Mouse (Mus musculus) adrenal gland, postnatal 10 days (tissue): ENCODE data around the gene Trappc2l. TPM values are rescaled to one million over a fixed set of nuclear protein-coding genes. Genes with fewer than 3 reads are reported as not detected.
A peak's percentile ranks its signal among the peaks of the same experiment; 100 is the strongest.
"Not testable (repeated sequence)": the region's sequence is repeated elsewhere in the genome, so short reads cannot be mapped to it uniquely, and the experiment has no call there.

Experiments used
- DNase-seq: peaks from one replicate; pipeline ENCODE4 v3.0.0; 2021; ENCODE audit warnings: mixed read lengths
- long read RNA-seq, 2 experiments: library from polyadenylated mRNA; stranded (forward); transcript quantifications; one replicate each; pipeline ENCODE4 v2.0.0; 2021
- total RNA-seq, 2 experiments: library from RNA; stranded (reverse); gene quantifications; 2 replicates each; pipeline ENCODE4 v1.2.3; 2021

The Trappc2l gene
- 10 to 100 TPM; 48.9 to 56.5 TPM for total RNA-seq
- long read RNA-seq, experiment 1, transcript Trappc2l-201 (5 exons, 1,659 nt): major isoform, 63 of 76 reads
- long read RNA-seq, experiment 1, partial matches to known transcripts: 11 of 76 reads
- long read RNA-seq, experiment 1, other reads (novel, unspliced or antisense): 2 of 76 reads
- long read RNA-seq, experiment 2, transcript Trappc2l-201 (5 exons, 1,659 nt): major isoform, 59 of 66 reads
- long read RNA-seq, experiment 2, partial matches to known transcripts: 4 of 66 reads
- long read RNA-seq, experiment 2, other reads (novel, unspliced or antisense): 3 of 66 reads

- DNase-seq: peak; percentile 96
Measured at GRCm38 (mm10) chr8:122611295-122612133, at the start of gene Trappc2l, which contains the start of gene Galns. Trappc2l (plus strand) TSS chr8:122611640. Galns (minus strand) TSS chr8:122611463.

DNA sequence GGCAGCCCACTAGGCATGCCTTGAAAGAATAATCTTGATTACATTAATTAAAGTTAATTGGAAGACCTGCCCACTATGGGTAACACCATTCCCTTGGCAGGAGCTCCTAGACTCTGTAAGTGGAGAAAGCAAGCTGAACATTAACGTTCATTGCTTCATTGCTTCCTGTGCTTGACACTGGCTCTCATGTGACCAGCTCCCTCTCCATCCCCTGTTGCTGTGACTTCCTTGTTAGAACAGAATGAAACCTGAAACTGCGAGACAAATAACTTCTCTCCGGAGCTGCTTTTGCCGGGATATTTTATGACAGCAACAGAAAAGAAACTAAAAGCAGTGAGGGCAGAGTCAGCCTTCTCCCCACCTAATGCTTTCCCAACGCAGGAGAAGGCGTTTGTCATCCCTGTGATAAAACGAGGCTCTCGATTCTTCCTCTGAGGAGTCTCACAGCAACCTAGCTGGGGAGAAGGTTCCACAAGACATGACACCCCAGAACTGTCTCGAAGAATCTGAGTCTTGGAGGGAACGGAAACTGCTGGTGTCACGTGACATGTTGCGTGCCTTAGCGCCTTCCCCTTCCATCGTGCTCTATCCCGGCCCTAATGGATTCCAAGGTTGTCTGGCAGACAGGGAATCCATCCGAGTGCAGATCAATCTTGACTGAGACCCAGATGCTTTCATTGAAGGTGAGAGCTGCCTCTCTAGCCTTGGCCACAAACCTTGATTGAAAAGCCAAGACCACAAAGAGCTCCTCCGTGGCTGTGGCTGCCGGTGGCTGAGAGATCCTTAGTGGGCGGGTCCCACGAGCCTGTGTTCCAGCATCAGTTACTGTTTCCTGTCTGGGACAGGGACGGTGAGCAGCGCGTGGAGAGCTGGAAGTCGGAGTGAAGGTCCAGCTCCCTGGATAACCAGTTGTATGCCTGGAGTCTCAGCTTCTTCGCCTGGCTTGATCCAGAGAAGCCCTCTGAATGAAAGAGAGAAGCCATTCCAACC is 46.8 kb upstream of the Trappc2l start:
- DNase-seq: no peak

DNA sequence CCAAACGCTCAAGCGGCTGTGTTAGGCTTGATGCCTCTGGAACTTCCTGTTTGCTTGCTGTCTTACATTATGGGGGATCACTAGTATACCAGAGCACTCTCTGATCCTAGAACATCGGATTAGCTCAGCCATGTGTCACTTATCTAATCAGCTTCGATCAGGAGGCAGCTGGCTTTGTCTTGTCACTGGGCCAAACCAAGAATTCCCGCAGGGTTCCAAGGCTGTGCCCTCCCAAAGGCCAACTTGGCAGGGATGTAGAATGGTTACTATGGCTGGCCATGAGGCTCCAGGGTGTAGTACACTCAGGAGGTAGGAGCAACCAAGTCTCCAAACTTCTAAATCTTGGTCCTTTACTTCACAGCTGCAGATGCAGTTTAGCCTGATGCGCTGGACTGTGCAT is 44.7 kb upstream of the Trappc2l start:
- DNase-seq: peak; percentile 62

DNA sequence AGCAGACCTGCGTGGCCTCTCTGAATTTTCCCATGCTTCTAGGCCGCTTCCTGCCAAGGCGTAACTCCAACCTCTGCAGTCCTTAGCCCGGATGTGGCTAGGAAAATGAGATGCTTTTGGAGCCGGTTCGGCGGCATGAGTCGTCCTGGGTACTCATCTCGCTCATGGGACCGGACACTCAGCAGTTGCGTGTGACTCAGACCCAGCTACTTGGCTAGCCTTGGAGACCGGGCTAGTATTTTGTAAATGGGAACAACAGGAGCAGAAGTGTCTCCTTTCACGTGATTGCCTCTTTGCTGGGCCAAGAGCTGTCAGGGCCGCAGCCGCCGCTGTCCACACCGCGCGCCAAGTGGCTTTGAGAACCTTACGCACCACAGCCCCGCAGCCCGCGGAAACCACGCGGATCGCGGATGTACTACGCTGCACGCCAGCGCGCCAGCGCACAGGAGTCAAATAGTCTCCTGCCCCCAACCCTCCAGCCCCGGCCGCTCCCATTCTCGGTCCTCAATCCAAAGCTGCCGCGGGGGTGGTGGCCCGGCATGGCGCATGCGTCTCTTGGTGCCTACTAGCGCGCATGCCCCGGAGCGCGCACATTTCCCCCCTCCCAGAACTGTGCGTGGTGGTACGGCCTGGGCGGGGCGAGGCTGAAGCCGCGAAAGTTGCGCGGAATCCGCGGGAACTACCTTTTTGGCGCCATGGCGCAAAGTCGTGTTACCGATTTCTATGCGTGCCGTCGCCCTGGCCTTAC is 43.9 kb upstream of the Trappc2l start, which contains the start of gene Cdt1:
Gene Cdt1 (plus strand): TSS at position 655 of the 748 bp plus-strand sequence.
- DNase-seq: peak; percentile 97

DNA sequence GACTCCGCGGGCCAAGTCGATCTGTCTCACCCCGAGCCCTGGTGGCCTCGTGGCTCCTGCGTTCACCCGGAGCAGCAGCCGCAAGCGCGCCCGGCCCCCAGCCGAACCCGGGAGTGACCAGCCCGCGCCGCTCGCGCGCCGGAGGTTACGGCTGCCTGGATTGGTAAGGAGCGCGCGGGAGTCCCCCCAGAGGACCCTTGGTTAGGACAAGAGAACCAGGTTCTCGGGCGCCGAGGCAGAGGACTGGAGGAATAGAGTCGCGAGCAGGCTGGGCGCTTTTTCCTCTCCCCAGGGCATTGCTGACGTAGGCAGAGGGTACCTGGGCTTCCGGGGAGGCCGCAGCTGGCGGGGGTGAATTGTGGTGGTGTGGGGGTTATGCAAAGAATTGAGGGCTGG is 43.3 kb upstream of the Trappc2l start:
- no peak for DNase-seq

GRCm38 (mm10) chr8:122568881-122569309 is 42.5 kb upstream of the Trappc2l start:
- peak; percentile 28 for DNase-seq

DNA sequence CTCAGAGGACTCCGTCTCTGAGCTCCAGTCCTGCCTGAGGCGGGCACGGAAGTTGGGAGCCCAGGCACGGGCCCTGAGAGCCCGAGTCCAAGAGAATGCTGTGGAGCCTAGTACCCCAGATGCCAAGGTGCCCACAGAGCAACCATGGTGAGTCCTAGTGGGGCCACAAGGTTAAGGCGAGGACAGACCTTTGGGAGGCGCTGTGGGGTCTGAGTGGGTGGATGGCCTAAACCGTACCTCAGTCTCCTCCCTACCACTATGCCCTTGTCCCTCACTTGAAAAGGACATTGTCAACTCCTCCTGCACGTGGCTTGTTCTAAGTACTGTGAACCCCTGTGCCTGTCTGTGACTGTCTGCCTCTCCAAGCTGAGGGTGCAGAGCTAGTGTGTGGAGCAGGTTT is 42.1 kb upstream of the Trappc2l start:
- DNase-seq: no peak

DNA sequence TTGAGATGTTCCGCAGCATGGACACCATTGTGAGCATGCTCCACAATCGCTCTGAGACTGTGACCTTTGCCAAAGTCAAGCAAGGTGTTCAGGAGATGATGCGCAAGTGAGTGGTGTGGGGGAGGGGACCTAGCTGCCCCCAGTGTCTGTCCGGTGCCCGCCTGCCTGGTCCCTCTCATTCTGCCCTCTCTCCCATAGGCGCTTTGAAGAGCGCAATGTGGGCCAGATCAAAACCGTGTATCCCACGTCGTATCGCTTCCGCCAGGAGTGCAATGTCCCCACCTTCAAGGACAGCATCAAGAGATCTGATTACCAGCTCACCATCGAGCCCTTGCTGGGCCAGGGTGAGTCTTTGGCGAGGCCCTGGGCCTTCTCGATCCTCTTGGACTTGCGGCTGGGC is 41.4 kb upstream of the Trappc2l start:
- no peak for DNase-seq

DNA sequence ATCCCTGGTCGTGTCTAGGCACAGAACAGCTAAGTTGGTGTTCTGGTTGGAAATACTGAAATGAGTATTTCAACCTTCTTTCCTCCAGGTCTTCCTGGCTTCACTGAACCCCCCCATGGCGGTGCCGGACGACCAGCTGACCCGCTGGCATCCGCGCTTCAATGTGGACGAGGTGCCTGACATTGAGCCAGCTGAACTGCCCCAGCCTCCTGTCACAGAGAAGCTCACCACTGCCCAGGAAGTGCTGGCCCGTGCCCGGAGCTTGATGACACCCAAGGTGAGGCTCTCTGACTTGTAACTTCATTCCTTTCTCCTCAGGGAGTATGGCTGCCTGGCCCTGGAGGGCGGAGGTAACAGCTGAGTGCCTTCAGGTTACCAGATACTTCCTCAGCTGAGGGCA is 40.3 kb upstream of the Trappc2l start:
- DNase-seq: no peak

DNA sequence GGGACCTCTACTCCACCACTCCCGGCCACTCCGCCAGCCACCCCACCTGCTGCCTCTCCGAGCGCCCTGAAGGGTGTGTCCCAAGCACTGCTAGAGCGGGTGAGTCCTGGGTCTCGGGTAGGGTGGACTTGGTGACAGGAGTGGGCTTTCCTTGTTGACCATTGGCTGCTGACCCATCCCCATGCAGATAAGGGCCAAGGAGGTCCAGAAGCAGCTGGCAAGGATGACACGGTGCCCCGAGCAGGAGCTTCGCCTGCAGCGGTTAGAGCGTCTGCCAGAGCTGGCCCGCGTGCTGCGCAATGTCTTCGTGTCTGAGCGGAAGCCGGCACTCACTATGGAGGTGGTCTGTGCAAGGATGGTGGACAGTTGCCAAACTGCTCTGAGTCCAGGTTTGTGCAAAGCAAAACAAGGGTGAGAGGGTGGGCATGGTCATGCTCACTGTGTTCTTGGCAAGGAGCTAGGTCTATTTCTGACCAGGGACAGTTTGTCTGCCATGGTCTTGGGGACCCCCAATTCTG is 39.6 kb upstream of the Trappc2l start:
- no peak for DNase-seq

GRCm38 (mm10) chr8:122572751-122573150 is 38.7 kb upstream of the Trappc2l start:
- no peak for DNase-seq

- not testable (repeated sequence) for DNase-seq
Measured at GRCm38 (mm10) chr8:122573176-122573575, 38.3 kb upstream of the Trappc2l start.

DNA sequence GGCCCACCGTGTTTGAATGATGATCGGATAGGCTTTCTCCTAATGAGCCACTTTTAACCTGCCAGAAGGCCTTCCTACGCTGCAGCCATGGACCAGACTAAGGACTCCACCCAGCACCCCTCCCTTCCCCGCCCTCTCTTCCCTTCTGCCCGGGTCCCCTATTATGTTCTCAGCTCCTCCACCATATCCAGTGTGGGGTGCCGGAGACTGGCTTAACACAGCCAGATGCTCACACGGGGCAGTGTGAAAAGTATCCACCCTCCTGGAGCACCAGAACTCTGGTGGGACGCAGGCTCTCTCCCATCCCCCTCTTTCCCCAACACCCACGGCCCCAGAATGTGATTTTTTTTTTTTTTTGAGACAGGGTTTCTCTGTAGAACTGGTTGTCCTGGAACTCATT is 37.9 kb upstream of the Trappc2l start:
- DNase-seq: no peak

DNA sequence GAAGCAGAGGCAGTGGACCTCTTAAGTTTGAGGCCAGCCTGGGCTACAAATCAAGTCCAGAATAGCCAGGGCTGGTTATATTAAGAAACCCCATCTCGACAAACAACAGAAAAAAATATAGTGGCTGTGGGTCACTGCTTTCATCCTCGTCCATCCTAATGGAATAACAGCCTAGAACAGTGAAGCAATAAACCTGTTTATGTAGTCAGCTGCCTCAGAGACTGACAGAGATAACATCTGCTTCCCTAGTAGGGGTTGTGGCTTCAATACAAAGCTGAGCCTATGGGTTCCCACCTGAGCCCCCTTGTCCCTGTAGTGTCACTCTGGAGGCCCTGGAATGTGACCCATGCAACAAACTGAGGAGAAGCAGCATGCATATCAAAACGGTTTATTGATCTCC is 37.2 kb upstream of the Trappc2l start:
- no peak for DNase-seq

DNA sequence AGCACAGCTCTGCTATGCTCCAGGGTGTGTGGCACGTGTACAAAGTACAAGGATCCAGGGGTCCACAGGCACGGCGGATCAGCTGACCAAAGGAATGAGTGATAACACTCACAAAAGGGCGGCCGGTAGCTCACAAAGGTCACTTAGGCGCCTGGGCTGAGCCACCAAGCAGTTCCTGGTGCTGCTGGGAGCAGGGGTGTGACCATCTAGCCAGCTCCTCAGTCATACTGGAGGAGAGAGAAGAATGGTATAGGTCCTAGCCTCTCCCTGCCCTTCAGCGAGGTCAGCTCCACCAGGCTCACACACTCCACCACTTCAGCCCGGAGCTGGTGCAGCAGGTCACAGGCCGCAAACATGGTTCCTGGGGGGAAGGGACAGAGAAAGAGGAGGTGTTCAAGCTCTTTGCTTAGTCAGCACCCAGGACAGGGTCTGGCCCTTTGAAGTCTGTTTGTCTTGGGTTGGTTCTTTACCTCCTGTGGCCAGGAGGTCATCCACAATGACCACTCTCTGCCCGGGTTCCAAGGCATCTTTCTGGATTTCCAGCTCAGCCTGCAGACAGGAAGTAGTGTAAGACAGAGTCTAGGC is 36.7 kb upstream of the Trappc2l start:
- no peak for DNase-seq

DNA sequence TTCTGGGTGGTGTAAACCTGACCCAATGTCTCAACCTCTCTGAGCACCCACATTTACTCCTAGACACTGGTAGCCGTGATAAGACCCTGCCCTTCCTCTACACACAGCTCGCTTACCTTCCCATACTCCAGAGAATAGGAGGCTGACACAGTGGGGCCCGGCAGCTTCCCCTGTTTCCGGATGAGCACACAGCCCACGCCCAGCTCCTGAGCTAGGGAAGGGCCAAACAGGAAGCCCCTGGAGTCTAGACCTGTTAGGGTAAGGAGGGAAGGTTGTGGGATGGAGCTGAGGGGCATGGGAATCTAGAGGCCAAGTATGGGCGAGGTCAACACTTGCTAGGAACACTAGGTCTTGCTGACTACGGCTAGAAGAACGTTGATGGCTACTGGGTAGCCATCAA is 36.2 kb upstream of the Trappc2l start:
- DNase-seq: no peak

- no peak for DNase-seq
Measured at GRCm38 (mm10) chr8:122575735-122576647, 35.4 kb upstream of the Trappc2l start.

- peak; percentile 95 for DNase-seq
Measured at GRCm38 (mm10) chr8:122576648-122577022, 34.8 kb upstream of the Trappc2l start, which contains the start of gene Aprt. Aprt (minus strand) TSS chr8:122576909.

- DNase-seq: no peak
Measured at GRCm38 (mm10) chr8:122577116-122577515, 34.3 kb upstream of the Trappc2l start.

GRCm38 (mm10) chr8:122579196-122579595 is 32.2 kb upstream of the Trappc2l start:
- DNase-seq: no peak
